Mouse (Mus musculus): ENCODE data around the gene Ddb2.

GRCm38 (mm10) chr2:91196577-91197001, 40.2 kb downstream of the Ddb2 start:
- TF ChIP-seq CTCF (IDR thresholded peaks at IDR 0.05; ENCODE audit: low read depth, low read length) (no peak), POLR2A (IDR thresholded peaks at IDR 0.05; ENCODE audit: extremely low read depth, insufficient read depth, low read length) (no peak)
